Mouse (Mus musculus) lung, adult 2 months (tissue): Measurements from ENCODE around the gene Fpr1.

Experiments
- CTCF ChIP-seq: fragments of 200-500 bp; IDR thresholded peaks from 2 replicates; pipeline ENCODE4 v1.5.1; 2011; ENCODE audit warnings: mild to moderate bottlenecking, low read length, control low read depth; ENCODE audit not compliant: insufficient read depth
- POLR2A ChIP-seq: fragments of 200-500 bp; IDR thresholded peaks from 2 replicates; pipeline ENCODE4 v1.6.1; 2011; ENCODE audit warnings: low read depth, mild to moderate bottlenecking, control low read depth, low read length, borderline replicate concordance; ENCODE audit errors: extremely low read depth

DNA sequence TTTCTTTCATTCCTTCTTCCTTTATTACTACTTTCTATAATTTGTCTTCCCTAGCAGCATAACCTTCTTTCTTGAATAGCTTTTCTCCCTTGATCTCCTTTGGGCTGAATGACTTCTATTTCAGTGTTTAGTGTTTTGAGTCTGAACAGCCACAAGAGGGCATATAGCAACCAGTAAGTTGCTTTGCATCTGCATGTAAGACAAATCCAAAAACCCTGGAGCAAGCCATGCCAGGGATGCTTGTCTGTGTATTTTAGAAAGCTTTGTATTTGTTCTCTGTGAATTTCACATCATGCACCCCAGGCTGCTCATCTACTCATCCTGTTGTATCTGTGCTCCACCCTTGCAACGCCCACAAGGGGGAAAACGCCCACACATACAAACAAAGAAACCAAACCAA, 15.5 kb upstream of the Fpr1 start:
- TF ChIP-seq POLR2A (no peak), CTCF (no peak)
